Mouse (Mus musculus): ENCODE measurements around the gene Ly6g6c.

GRCm38 (mm10) chr17:35016791-35017705 is 48.1 kb upstream of the Ly6g6c start:
- TF ChIP-seq CTCF (IDR thresholded peaks at IDR 0.05; ENCODE audit: low read depth) (no peak), EP300 (IDR thresholded peaks at IDR 0.05; ENCODE audit: low read depth) (no peak)

Measured in liver, postnatal 0 days (tissue).